Mouse (Mus musculus) brain, embryonic 14.5 days (tissue): ENCODE data around the gene Zfp426.

Experiments
- CTCF ChIP-seq: fragments of 200-500 bp; IDR thresholded peaks from 2 replicates; pipeline ENCODE4 v1.5.1; 2012; ENCODE audit warnings: inconsistent platforms, mild to moderate bottlenecking, moderate library complexity, borderline replicate concordance; ENCODE audit not compliant: insufficient read depth, insufficient read length; ENCODE audit errors: extremely low read depth
- POLR2A ChIP-seq: fragments of 200-500 bp; IDR thresholded peaks from 2 replicates; pipeline ENCODE4 v1.6.1; 2012; ENCODE audit warnings: mild to moderate bottlenecking, inconsistent platforms, borderline replicate concordance; ENCODE audit not compliant: poor library complexity, insufficient read depth, insufficient read length, severe bottlenecking; ENCODE audit errors: extremely low read depth

GRCm38 (mm10) chr9:20479396-20479795, 13.2 kb downstream of the Zfp426 start:
- TF ChIP-seq CTCF: no peak
- TF ChIP-seq POLR2A: no peak
